Mouse (Mus musculus): Measurements from ENCODE around the gene Car14. TPM values are rescaled to one million over a fixed set of nuclear protein-coding genes. Genes with fewer than 3 reads are reported as not detected.

Car14 gene
- polyA plus RNA-seq, 1 experiment = 0.81 TPM

- no peaks in the 10 kb centered on the region for H3K27me3 ChIP-seq (ENCODE audit: control insufficient read depth, insufficient read depth, low read length)
- peak within 1 kb of the TSS; percentile 84 for H3K27ac ChIP-seq (ENCODE audit: insufficient read depth, low read depth, low read length)
- peaks cover 17% of the 10 kb centered on the region; the same call in 1 of the 2 replicates for H3K4me1 ChIP-seq (ENCODE audit: control insufficient read depth, insufficient read depth, insufficient read length, low read length)
- TF ChIP-seq POLR2A (IDR thresholded peaks at IDR 0.05; ENCODE audit: low read depth, low read length) (peak; percentile 41; the same call in 1 of the 2 replicates), CTCF (IDR thresholded peaks at IDR 0.05; ENCODE audit: extremely low read depth, insufficient read length, insufficient replicate concordance, low read depth, low read length) (no peak)
- WGBS = under 1% methylated on average over 66 of the region's 66 CpGs
- peak within 1 kb of the TSS; percentile 75 for H3K4me3 ChIP-seq (ENCODE audit: low read depth, low read length)
- no peaks in the 10 kb centered on the region for H3K36me3 ChIP-seq (ENCODE audit: control insufficient read depth, insufficient read depth, low read length)
These were observed 22.3 kb downstream of the Car14 start, which contains the start of gene Ciart for GRCm38 (mm10) chr3:95881979-95882815. Gene Ciart, minus strand, starts transcription at chr3:95882251.

GRCm38 (mm10) chr3:95879063-95879462 is 25.4 kb downstream of the Car14 start:
- Histone ChIP-seq H3K4me3 (ENCODE audit: low read depth, low read length) (no peak overlapping the region), H3K36me3 (ENCODE audit: control insufficient read depth, insufficient read depth, low read length) (peaks cover 1% of the 10 kb centered on the region; the same call in 1 of the 2 replicates), H3K27me3 (ENCODE audit: control insufficient read depth, insufficient read depth, low read length) (no peaks in the 10 kb centered on the region), H3K27ac (ENCODE audit: insufficient read depth, low read depth, low read length) (no peak overlapping the region), H3K4me1 (ENCODE audit: control insufficient read depth, insufficient read depth, insufficient read length, low read length) (peaks cover 6% of the 10 kb centered on the region; the same call in 1 of the 2 replicates)
- no peak for TF ChIP-seq CTCF (IDR thresholded peaks at IDR 0.05; ENCODE audit: extremely low read depth, insufficient read length, insufficient replicate concordance, low read depth, low read length)
- no peak for TF ChIP-seq POLR2A (IDR thresholded peaks at IDR 0.05; ENCODE audit: low read depth, low read length)
- WGBS = 69% methylated on average over 4 of the region's 4 CpGs

- H3K4me1 ChIP-seq (ENCODE audit: control insufficient read depth, insufficient read depth, insufficient read length, low read length) = no peaks in the 10 kb centered on the region; the same call in 1 of the 2 replicates
- TF ChIP-seq CTCF (IDR thresholded peaks at IDR 0.05; ENCODE audit: extremely low read depth, insufficient read length, insufficient replicate concordance, low read depth, low read length) = no peak
- TF ChIP-seq POLR2A (IDR thresholded peaks at IDR 0.05; ENCODE audit: low read depth, low read length) = no peak
- WGBS = 18% methylated on average over 7 of the region's 7 CpGs
- no peaks in the 10 kb centered on the region for H3K27me3 ChIP-seq (ENCODE audit: control insufficient read depth, insufficient read depth, low read length)
- no peak overlapping the region for H3K27ac ChIP-seq (ENCODE audit: insufficient read depth, low read depth, low read length)
- H3K36me3 ChIP-seq (ENCODE audit: control insufficient read depth, insufficient read depth, low read length) = peaks cover 9% of the 10 kb centered on the region
- H3K4me3 ChIP-seq (ENCODE audit: low read depth, low read length) = peak overlapping the region; percentile 45
These were observed 32.4 kb downstream of the Car14 start for GRCm38 (mm10) chr3:95872048-95872447.

- peaks cover 11% of the 10 kb centered on the region for H3K36me3 ChIP-seq (ENCODE audit: control insufficient read depth, insufficient read depth, low read length)
- under 1% methylated on average over 33 of the region's 33 CpGs for WGBS
These were observed 33.1 kb downstream of the Car14 start, which contains the start of gene Mrps21 for GRCm38 (mm10) chr3:95871392-95871867. Gene Mrps21, minus strand, starts transcription at chr3:95871519.

GRCm38 (mm10) chr3:95870976-95871375 is 33.5 kb downstream of the Car14 start:
- Histone ChIP-seq H3K27ac (ENCODE audit: insufficient read depth, low read depth, low read length) (peak overlapping the region; percentile 79), H3K4me1 (ENCODE audit: control insufficient read depth, insufficient read depth, insufficient read length, low read length) (no peaks in the 10 kb centered on the region; the same call in 1 of the 2 replicates), H3K36me3 (ENCODE audit: control insufficient read depth, insufficient read depth, low read length) (peaks cover 10% of the 10 kb centered on the region), H3K27me3 (ENCODE audit: control insufficient read depth, insufficient read depth, low read length) (no peaks in the 10 kb centered on the region), H3K4me3 (ENCODE audit: low read depth, low read length) (peak overlapping the region; percentile 84)
- no peak for TF ChIP-seq CTCF (IDR thresholded peaks at IDR 0.05; ENCODE audit: extremely low read depth, insufficient read length, insufficient replicate concordance, low read depth, low read length)
- TF ChIP-seq POLR2A (IDR thresholded peaks at IDR 0.05; ENCODE audit: low read depth, low read length) = no peak
- WGBS = 3% methylated on average over 15 of the region's 15 CpGs

More at GRCm38 (mm10) chr3:95871392-95871867, 33.1 kb downstream of the Car14 start, which contains the start of gene Mrps21:
- Histone ChIP-seq H3K4me1 (ENCODE audit: control insufficient read depth, insufficient read depth, insufficient read length, low read length) (no peaks in the 10 kb centered on the region; the same call in 1 of the 2 replicates), H3K4me3 (ENCODE audit: low read depth, low read length) (peak within 1 kb of the TSS; percentile 84), H3K27ac (ENCODE audit: insufficient read depth, low read depth, low read length) (peak within 1 kb of the TSS; percentile 79), H3K27me3 (ENCODE audit: control insufficient read depth, insufficient read depth, low read length) (no peaks in the 10 kb centered on the region)
- TF ChIP-seq CTCF (IDR thresholded peaks at IDR 0.05; ENCODE audit: extremely low read depth, insufficient read length, insufficient replicate concordance, low read depth, low read length) (no peak), POLR2A (IDR thresholded peaks at IDR 0.05; ENCODE audit: low read depth, low read length) (peak; percentile 96)

- Histone ChIP-seq H3K4me3 (ENCODE audit: low read depth, low read length) (no peak overlapping the region), H3K4me1 (ENCODE audit: control insufficient read depth, insufficient read depth, insufficient read length, low read length) (no peaks in the 10 kb centered on the region; the same call in 1 of the 2 replicates), H3K36me3 (ENCODE audit: control insufficient read depth, insufficient read depth, low read length) (peaks cover 27% of the 10 kb centered on the region), H3K27ac (ENCODE audit: insufficient read depth, low read depth, low read length) (no peak overlapping the region), H3K27me3 (ENCODE audit: control insufficient read depth, insufficient read depth, low read length) (no peaks in the 10 kb centered on the region)
- WGBS = 92% methylated on average over 2 of the region's 2 CpGs
- TF ChIP-seq POLR2A (IDR thresholded peaks at IDR 0.05; ENCODE audit: low read depth, low read length) = no peak
- TF ChIP-seq CTCF (IDR thresholded peaks at IDR 0.05; ENCODE audit: extremely low read depth, insufficient read length, insufficient replicate concordance, low read depth, low read length) = no peak
These were observed 37.1 kb downstream of the Car14 start for GRCm38 (mm10) chr3:95867408-95867807.

- H3K27ac ChIP-seq (ENCODE audit: insufficient read depth, low read depth, low read length) = no peak overlapping the region
- no peaks in the 10 kb centered on the region for H3K4me1 ChIP-seq (ENCODE audit: control insufficient read depth, insufficient read depth, insufficient read length, low read length)
- no peaks in the 10 kb centered on the region for H3K27me3 ChIP-seq (ENCODE audit: control insufficient read depth, insufficient read depth, low read length)
- TF ChIP-seq POLR2A (IDR thresholded peaks at IDR 0.05; ENCODE audit: low read depth, low read length) (no peak), CTCF (IDR thresholded peaks at IDR 0.05; ENCODE audit: extremely low read depth, insufficient read length, insufficient replicate concordance, low read depth, low read length) (no peak)
- no peak overlapping the region for H3K4me3 ChIP-seq (ENCODE audit: low read depth, low read length)
- peaks cover 27% of the 10 kb centered on the region for H3K36me3 ChIP-seq (ENCODE audit: control insufficient read depth, insufficient read depth, low read length)
- WGBS = 77% methylated on average over 5 of the region's 5 CpGs
These were observed 38.4 kb downstream of the Car14 start for GRCm38 (mm10) chr3:95866071-95866470.

Data from small intestine, adult 2 months (tissue).